Mouse (Mus musculus) adipose tissue, adult 10 weeks (tissue): ENCODE data around the gene Lyrm7. TPM values are rescaled to one million over a fixed set of nuclear protein-coding genes. Genes with fewer than 3 reads are reported as not detected.

Experiments used
- polyA plus RNA-seq: library from polyadenylated mRNA; stranded (reverse); fragments of 350-450 nt; fragmentation: Illumina TruSeq; extraction: RNeasy Lipid Tissue Mini Kit (QIAGEN cat#74804); gene quantifications from one replicate; pipeline ENCODE4 v1.2.3, GENCODE M21; 2014; ENCODE audit warnings: low read depth, low replicate concordance

Lyrm7 gene
- 2.9 TPM for polyA plus RNA-seq

DNA sequence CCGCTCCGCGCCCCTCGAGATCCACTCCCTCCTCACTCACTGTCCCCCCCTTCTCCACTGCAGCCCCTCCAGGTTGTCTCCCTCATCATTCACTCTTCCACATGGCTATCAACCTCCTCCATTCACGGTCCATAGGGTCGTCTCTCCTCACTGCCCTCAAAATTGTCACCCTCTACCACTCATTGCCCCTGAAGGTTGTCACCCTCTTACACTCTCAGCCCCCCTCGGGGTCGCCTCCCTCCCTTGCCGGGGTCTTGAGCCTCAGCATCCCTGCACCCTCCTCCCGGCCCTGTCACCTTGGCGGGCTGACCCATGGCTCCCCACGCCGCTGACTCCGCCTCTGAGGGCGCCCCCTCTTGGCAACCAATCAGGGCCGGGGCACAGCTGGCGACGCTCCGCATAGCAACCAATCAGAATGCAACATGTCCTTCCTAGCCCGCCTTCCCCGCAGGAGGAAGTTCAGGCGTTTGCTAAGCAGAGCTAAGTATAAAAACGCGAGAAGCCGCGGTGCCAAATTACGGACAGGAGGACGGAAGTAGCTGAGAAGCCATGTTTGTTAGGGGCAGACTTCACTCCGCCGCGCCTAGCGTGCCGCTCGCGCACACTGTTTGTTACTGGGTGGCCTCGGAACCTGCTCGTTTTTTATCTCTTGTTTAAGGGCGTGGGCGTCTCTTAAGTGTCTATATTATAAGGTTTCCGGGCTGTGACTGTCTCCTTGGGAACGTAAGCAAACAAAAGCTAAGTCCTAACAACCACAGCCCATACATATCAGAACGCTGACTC is at the start of gene Lyrm7:
TSS of gene Lyrm7 (minus strand) at position 661 of the 783 bp plus-strand sequence.

DNA sequence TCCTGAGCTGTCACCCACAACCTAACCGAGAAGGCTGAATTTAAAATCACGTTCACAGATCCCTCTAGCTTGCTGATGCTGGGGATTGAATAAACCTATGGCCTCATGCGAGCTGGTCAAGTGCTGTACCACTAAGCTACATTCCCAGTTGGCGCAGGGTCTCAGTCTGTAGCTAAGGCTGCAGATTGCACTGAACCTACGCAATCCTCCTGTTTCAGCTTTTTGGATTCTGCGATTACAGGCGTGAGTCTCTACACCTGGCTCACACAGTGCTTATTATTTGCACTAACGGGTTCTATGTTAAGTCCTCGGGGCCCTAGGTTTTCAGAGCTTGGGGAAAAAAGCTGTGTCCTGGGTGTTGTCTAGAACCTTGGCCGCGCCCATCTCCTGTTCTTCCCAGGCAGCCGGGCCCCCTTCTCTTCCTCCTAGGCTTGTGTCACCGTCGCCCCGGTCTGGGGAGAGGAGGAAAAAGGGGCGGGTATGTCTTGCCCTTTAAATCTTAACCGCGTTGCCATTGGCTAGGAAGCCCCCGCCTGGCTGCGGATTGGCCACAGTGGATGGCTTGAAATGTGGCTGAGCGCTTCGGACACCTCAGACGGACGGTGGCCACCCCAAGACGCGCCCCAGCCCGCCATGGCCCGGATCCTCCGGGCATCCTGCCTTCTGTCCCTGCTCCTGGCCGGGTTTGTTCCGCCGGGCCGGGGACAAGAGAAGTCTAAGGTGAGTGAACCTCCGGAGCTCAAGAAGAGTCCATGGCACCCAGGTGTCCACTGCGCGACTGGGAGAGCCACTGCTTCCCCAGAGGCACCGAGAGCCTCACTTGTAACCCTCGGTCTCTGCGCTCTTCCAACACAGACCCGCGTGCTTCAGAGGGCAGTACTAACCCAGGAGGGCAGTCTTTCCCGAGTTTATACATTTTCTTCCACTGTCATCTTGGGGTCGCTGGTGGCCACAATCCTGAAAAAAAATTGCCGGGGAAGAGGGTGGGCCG is 41.9 kb upstream of the Lyrm7 start, which contains the start of gene Gpx3:
TSS of gene Gpx3 (plus strand) at position 121 of the 991 bp plus-strand sequence.

DNA sequence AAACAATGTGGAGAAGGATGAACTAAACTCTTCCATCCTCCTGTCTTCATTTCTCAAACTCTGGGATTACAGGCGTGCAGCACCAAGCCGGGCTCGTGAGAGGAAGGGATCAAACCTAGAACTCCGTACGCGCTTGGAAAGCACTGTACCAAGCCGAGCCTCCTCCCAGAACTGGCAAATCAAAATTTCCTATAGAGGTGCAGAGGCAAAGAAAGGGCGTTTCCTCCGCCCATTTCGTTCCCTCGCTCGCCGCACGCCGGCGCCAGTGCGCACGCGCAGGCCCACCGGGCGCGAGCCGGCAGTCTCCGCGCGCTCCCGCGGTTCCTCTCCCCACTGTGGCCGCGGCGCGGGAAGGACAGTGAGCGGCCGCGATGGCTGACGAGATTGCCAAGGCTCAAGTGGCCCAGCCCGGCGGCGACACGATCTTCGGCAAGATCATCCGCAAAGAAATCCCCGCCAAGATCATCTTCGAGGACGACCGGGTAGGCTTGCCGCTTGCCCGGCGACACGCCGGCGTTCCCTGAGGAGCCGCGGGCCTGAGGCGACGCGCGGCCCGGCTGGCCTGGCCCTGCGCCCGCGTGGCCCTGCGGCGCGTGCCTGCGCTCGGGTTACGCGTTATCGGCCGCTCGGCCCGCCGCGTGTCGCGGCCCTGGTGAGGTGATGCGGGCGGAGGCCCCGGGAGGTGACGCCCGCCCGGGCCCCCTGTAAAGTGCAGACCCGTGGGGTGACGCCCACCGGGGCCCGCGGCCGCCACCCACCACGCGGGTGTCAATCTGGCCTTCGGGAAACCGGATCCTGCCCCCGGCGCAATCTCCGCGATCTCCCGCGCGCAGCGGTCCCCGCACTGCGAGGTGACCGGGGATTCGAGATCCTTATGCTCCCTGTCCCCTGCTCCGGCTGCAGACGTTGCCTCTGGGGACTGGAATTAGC is 5.7 kb upstream of the Lyrm7 start, which contains the start of gene Hint1:
TSS of gene Hint1 (plus strand) at position 265 of the 930 bp plus-strand sequence.

DNA sequence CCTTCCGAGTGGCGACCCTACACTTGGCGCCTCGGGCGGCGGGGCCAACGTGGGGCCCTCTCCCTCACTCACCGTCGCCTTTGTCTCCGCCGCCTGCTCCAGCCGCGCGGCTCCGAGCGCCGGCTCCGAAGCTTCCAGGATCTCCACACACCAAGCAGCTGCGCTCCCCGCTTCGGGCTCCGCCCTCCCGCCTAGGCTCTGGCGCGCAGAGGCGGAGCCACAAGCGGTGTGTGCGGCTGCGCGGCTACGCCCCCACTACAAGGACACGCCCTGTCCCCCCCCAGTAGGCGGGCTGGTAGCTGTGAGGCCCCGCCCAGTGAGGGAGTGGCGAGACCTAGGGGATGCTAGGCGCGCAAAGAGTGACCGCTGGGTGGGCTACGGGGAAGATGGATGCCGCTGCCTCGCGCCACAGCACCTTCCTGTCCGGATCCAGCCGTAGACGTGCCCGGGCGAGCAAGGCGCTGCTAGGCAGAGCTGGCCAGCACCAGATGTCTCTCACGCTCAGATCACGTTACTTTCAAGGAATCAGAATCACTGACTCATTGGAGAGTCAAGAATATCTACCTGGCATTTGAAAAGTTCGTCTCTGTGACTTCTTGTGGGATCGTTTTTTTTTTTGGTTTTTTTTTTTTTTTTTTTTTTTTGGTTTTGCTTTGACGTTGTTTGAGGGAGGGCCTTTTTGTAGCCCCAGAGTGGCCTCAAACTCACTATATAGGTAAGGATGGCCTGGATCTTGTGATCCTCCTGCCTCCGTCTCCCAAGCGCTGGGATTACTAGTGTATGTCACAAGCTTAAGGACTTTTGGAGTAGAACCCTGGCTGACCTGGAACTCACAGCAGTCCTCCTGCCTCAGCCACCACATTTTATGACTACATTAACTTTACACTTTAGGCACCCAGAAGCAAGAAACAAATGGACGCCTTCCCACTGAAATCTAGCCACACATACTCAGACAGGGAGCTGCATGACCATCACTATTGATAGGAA is 72.9 kb downstream of the Lyrm7 start, which contains the start of gene Cdc42se2:
TSS of gene Cdc42se2 (minus strand) at position 188 of the 987 bp plus-strand sequence.

Other genes starting within 250 kb of the Lyrm7 start
- 85.5 TPM for gene Cdc42se2, start 73.2 kb downstream of the Lyrm7 start, polyA plus RNA-seq
- 375 TPM for gene Hint1, start 5.5 kb upstream of the Lyrm7 start, polyA plus RNA-seq
- gene Gpx3, start 41.5 kb upstream of the Lyrm7 start, polyA plus RNA-seq, result 2,148 TPM
- 33.6 TPM for gene Tnip1, start 102.0 kb upstream of the Lyrm7 start, polyA plus RNA-seq
- 193 TPM for gene Anxa6, start 172.5 kb upstream of the Lyrm7 start, polyA plus RNA-seq
- 15.3 TPM for gene Ccdc69, start 217.2 kb upstream of the Lyrm7 start, polyA plus RNA-seq
- 64.6 TPM for gene Gm2a, start 237.2 kb upstream of the Lyrm7 start, polyA plus RNA-seq